Mouse (Mus musculus) kidney, adult 2 months (tissue): Measurements from ENCODE around the gene Scfd2. TPM values are rescaled to one million over a fixed set of nuclear protein-coding genes. Genes with fewer than 3 reads are reported as not detected.
A peak's percentile ranks its signal among the peaks of the same experiment; 100 is the strongest.

Source experiments
- DNase-seq: peaks from one replicate; pipeline ENCODE4 v3.0.0; 2021
- H3K27ac ChIP-seq: fragments of 200-500 bp; 2 replicates; pipeline ENCODE4 v1.5.1; 2012; ENCODE audit warnings: low read depth, low read length, control low read depth, inconsistent platforms; ENCODE audit not compliant: insufficient read depth
- H3K27me3 ChIP-seq: fragments of 200-500 bp; replicated peaks from 2 replicates; pipeline ENCODE4 v1.6.1; 2012; ENCODE audit warnings: mild to moderate bottlenecking, moderate library complexity, low read length, inconsistent platforms; ENCODE audit not compliant: control insufficient read depth, insufficient read depth
- H3K36me3 ChIP-seq: fragments of 200-500 bp; 2 replicates; pipeline ENCODE4 v1.6.1; 2012; ENCODE audit warnings: mild to moderate bottlenecking, moderate library complexity, low read length, inconsistent platforms; ENCODE audit not compliant: control insufficient read depth, insufficient read depth
- H3K4me1 ChIP-seq: fragments of 200-500 bp; 2 replicates; pipeline ENCODE4 v1.6.1; 2011; ENCODE audit warnings: low read length; ENCODE audit not compliant: control insufficient read depth, insufficient read depth
- H3K4me3 ChIP-seq: fragments of 200-500 bp; 2 replicates; pipeline ENCODE4 v1.5.1; 2011; ENCODE audit warnings: mild to moderate bottlenecking, low read depth, low read length, control low read depth; ENCODE audit not compliant: insufficient read depth
- CTCF ChIP-seq: fragments of 200-500 bp; conservative IDR thresholded peaks from 2 replicates; pipeline ENCODE4 v1.5.1; 2011; ENCODE audit warnings: low read depth, mild to moderate bottlenecking, control low read depth, low read length, moderate library complexity, mixed read lengths; ENCODE audit not compliant: insufficient read depth, insufficient read length
- POLR2A ChIP-seq: fragments of 200-500 bp; IDR thresholded peaks from one replicate; pipeline ENCODE4 v1.6.1; 2011; ENCODE audit warnings: low read depth, low read length, control low read depth
- WGBS: fragments of 180-500 bp; shearing (Covaris S2); methylation state at CpG from one replicate; pipeline ENCODE4 v1.1.7; 2018; 5-methylcytosine and 5-hydroxymethylcytosine counted together
- polyA plus RNA-seq: library from polyadenylated mRNA; depleted of rRNA; stranded (reverse); fragments of >200 nt; gene quantifications from 2 replicates; pipeline ENCODE4 v1.2.3, GENCODE M21; 2012

Scfd2 gene
- polyA plus RNA-seq, 1 experiment: 16.1 TPM

GRCm38 (mm10) chr5:74291575-74291974 lies 240.0 kb downstream of the Scfd2 start:
- no peaks in the 10 kb centered on the region for H3K36me3 ChIP-seq
- no peaks in the 10 kb centered on the region for H3K4me1 ChIP-seq
- no peaks in the 10 kb centered on the region for H3K27me3 ChIP-seq
- no peak for DNase-seq
- TF ChIP-seq POLR2A (no peak), CTCF (no peak)
- no peak overlapping the region for H3K27ac ChIP-seq
- no peak overlapping the region for H3K4me3 ChIP-seq
- 77% methylated on average over 9 of the region's 9 CpGs for WGBS

- Histone ChIP-seq H3K27me3 (no peaks in the 10 kb centered on the region), H3K4me1 (no peaks in the 10 kb centered on the region), H3K36me3 (no peaks in the 10 kb centered on the region), H3K4me3 (no peak overlapping the region), H3K27ac (no peak overlapping the region)
- TF ChIP-seq CTCF (no peak), POLR2A (no peak)
- WGBS: 69% methylated on average over 6 of the region's 6 CpGs
- no peak for DNase-seq
These were observed 241.6 kb downstream of the Scfd2 start for GRCm38 (mm10) chr5:74289957-74290356.

- no peak overlapping the region for H3K4me3 ChIP-seq
- TF ChIP-seq CTCF (no peak), POLR2A (no peak)
- WGBS: 92% methylated on average over 2 of the region's 2 CpGs
- no peaks in the 10 kb centered on the region for H3K4me1 ChIP-seq
- no peak for DNase-seq
- no peak overlapping the region for H3K27ac ChIP-seq
- H3K27me3 ChIP-seq: no peaks in the 10 kb centered on the region
- H3K36me3 ChIP-seq: no peaks in the 10 kb centered on the region
These were observed 243.4 kb downstream of the Scfd2 start for GRCm38 (mm10) chr5:74288206-74288605.

GRCm38 (mm10) chr5:74286301-74286700 lies 245.3 kb downstream of the Scfd2 start:
- no peak for DNase-seq
- Histone ChIP-seq H3K36me3 (no peaks in the 10 kb centered on the region), H3K27ac (no peak overlapping the region), H3K27me3 (no peaks in the 10 kb centered on the region), H3K4me3 (no peak overlapping the region), H3K4me1 (peaks cover 1% of the 10 kb centered on the region; the same call in 1 of the 2 replicates)
- TF ChIP-seq CTCF (no peak), POLR2A (no peak)
- WGBS: 87% methylated on average over 4 of the region's 4 CpGs

GRCm38 (mm10) chr5:74285764-74286163 lies 245.8 kb downstream of the Scfd2 start:
- no peak for DNase-seq
- TF ChIP-seq POLR2A: no peak
- Histone ChIP-seq H3K36me3 (no peaks in the 10 kb centered on the region), H3K27ac (no peak overlapping the region), H3K4me3 (no peak overlapping the region), H3K27me3 (no peaks in the 10 kb centered on the region), H3K4me1 (peaks cover 7% of the 10 kb centered on the region; the same call in 1 of the 2 replicates)
- 81% methylated on average over 7 of the region's 7 CpGs for WGBS

- TF ChIP-seq CTCF: no peak
- TF ChIP-seq POLR2A: no peak
- WGBS: 91% methylated on average over 2 of the region's 2 CpGs
- Histone ChIP-seq H3K4me1 (peaks cover 7% of the 10 kb centered on the region; the same call in 1 of the 2 replicates), H3K27me3 (no peaks in the 10 kb centered on the region), H3K36me3 (no peaks in the 10 kb centered on the region), H3K4me3 (no peak overlapping the region), H3K27ac (no peak overlapping the region)
- no peak for DNase-seq
These were observed 246.3 kb downstream of the Scfd2 start for GRCm38 (mm10) chr5:74285289-74285688.

- TF ChIP-seq CTCF (peak; percentile 76), POLR2A (no peak)
- Histone ChIP-seq H3K27ac (no peak overlapping the region), H3K27me3 (no peaks in the 10 kb centered on the region), H3K4me1 (peaks cover 10% of the 10 kb centered on the region; the same call in 1 of the 2 replicates), H3K36me3 (no peaks in the 10 kb centered on the region), H3K4me3 (no peak overlapping the region)
- peak; percentile 54 for DNase-seq
- WGBS: 27% methylated on average over 8 of the region's 8 CpGs
These were observed 248.0 kb downstream of the Scfd2 start for GRCm38 (mm10) chr5:74283545-74283944.
